Mouse (Mus musculus) natural killer cell, adult 2 months (primary cell): ENCODE results near the gene Reln.

Experiments
- DNase-seq, 2 experiments: peaks; one replicate each; pipeline ENCODE4 v3.0.0; 2022; ENCODE audit warnings: low spot score in 2 of 2

Gene Reln

GRCm38 (mm10) chr5:21934173-21934698 lies 410.3 kb downstream of the Reln start:
- no peak for DNase-seq

GRCm38 (mm10) chr5:21933340-21934075 lies 411.0 kb downstream of the Reln start:
- no peak for DNase-seq

- no peak for DNase-seq
Observed at GRCm38 (mm10) chr5:21931151-21931550, 413.4 kb downstream of the Reln start.

- no peak for DNase-seq
Observed at GRCm38 (mm10) chr5:21920310-21920709, 424.2 kb downstream of the Reln start.

GRCm38 (mm10) chr5:21919281-21919780 lies 425.2 kb downstream of the Reln start:
- no peak for DNase-seq

GRCm38 (mm10) chr5:21915973-21916372 lies 428.5 kb downstream of the Reln start:
- DNase-seq = no peak

- DNase-seq = no peak
Observed at GRCm38 (mm10) chr5:21914776-21915175, 429.7 kb downstream of the Reln start.

GRCm38 (mm10) chr5:21912835-21913530 lies 431.5 kb downstream of the Reln start:
- no peak for DNase-seq

GRCm38 (mm10) chr5:21910726-21911125 lies 433.8 kb downstream of the Reln start:
- no peak for DNase-seq

- no peak for DNase-seq
Observed at GRCm38 (mm10) chr5:21909713-21910112, 434.8 kb downstream of the Reln start.

- DNase-seq = no peak
Observed at GRCm38 (mm10) chr5:21901411-21901810, 443.1 kb downstream of the Reln start.

- no peak for DNase-seq
Observed at GRCm38 (mm10) chr5:21900891-21901290, 443.6 kb downstream of the Reln start.

GRCm38 (mm10) chr5:21898875-21899274 lies 445.6 kb downstream of the Reln start:
- no peak for DNase-seq

- no peak for DNase-seq
Observed at GRCm38 (mm10) chr5:21896586-21896985, 447.9 kb downstream of the Reln start.

GRCm38 (mm10) chr5:21894168-21894567 lies 450.3 kb downstream of the Reln start:
- no peak for DNase-seq

- DNase-seq = no peak
Observed at GRCm38 (mm10) chr5:21866750-21867149, 477.8 kb downstream of the Reln start.

GRCm38 (mm10) chr5:21866311-21866712 lies 478.2 kb downstream of the Reln start:
- no peak for DNase-seq

GRCm38 (mm10) chr5:21865346-21866107 lies 479.0 kb downstream of the Reln start, which contains the start of gene Slc26a5:
Gene Slc26a5 (minus strand): TSS chr5:21865604.
- no peak for DNase-seq

GRCm38 (mm10) chr5:21858653-21859052 lies 485.8 kb downstream of the Reln start:
- DNase-seq = no peak

- DNase-seq = no peak
Observed at GRCm38 (mm10) chr5:21851679-21852340, 492.7 kb downstream of the Reln start.

- no peak for DNase-seq
Observed at GRCm38 (mm10) chr5:21847438-21847837, 497.1 kb downstream of the Reln start.
